Mouse (Mus musculus): Measurements from ENCODE around the gene Ube2e3.

Ube2e3 gene

GRCm38 (mm10) chr2:78867726-78868510 lies at the start of gene Ube2e3:
Gene Ube2e3 (plus strand): TSS chr2:78868124.
- no peak for DNase-seq (ENCODE audit: low read depth, low spot score)

GRCm38 (mm10) chr2:78829887-78830286 lies 38.0 kb upstream of the Ube2e3 start:
- no peak for DNase-seq (ENCODE audit: low read depth, low spot score)

- no peak for DNase-seq (ENCODE audit: low read depth, low spot score)
Measured at GRCm38 (mm10) chr2:78841494-78842224, 26.3 kb upstream of the Ube2e3 start.

- DNase-seq (ENCODE audit: low read depth, low spot score), result no peak
Measured at GRCm38 (mm10) chr2:78844365-78844764, 23.6 kb upstream of the Ube2e3 start.

GRCm38 (mm10) chr2:78845274-78845673 lies 22.6 kb upstream of the Ube2e3 start:
- no peak for DNase-seq (ENCODE audit: low read depth, low spot score)

- no peak for DNase-seq (ENCODE audit: low read depth, low spot score)
Measured at GRCm38 (mm10) chr2:78845717-78846116, 22.2 kb upstream of the Ube2e3 start.

- DNase-seq (ENCODE audit: low read depth, low spot score), result no peak
Measured at GRCm38 (mm10) chr2:78854315-78854714, 13.6 kb upstream of the Ube2e3 start.

GRCm38 (mm10) chr2:78858628-78859027 lies 9.3 kb upstream of the Ube2e3 start:
- no peak for DNase-seq (ENCODE audit: low read depth, low spot score)

- DNase-seq (ENCODE audit: low read depth, low spot score), result no peak
Measured at GRCm38 (mm10) chr2:78859266-78860087, 8.4 kb upstream of the Ube2e3 start.

GRCm38 (mm10) chr2:78860088-78860372 lies 7.9 kb upstream of the Ube2e3 start:
- DNase-seq (ENCODE audit: low read depth, low spot score), result no peak

- DNase-seq (ENCODE audit: low read depth, low spot score), result no peak
Measured at GRCm38 (mm10) chr2:78864116-78864515, 3.8 kb upstream of the Ube2e3 start.

GRCm38 (mm10) chr2:78864866-78865265 lies 3.1 kb upstream of the Ube2e3 start:
- DNase-seq (ENCODE audit: low read depth, low spot score), result no peak

- peak; percentile 92 for DNase-seq (ENCODE audit: low read depth, low spot score)
Measured at GRCm38 (mm10) chr2:78868511-78868854, 559 bp downstream of the Ube2e3 start.

GRCm38 (mm10) chr2:78868951-78869720 lies 1.2 kb downstream of the Ube2e3 start:
- peak; percentile 75 for DNase-seq (ENCODE audit: low read depth, low spot score)

- DNase-seq (ENCODE audit: low read depth, low spot score), result peak; percentile 62
Measured at GRCm38 (mm10) chr2:78869721-78870442, 2.0 kb downstream of the Ube2e3 start.

GRCm38 (mm10) chr2:78870443-78871025 lies 2.6 kb downstream of the Ube2e3 start:
- no peak for DNase-seq (ENCODE audit: low read depth, low spot score)

GRCm38 (mm10) chr2:78871971-78872860 lies 4.3 kb downstream of the Ube2e3 start:
- DNase-seq (ENCODE audit: low read depth, low spot score), result peak; percentile 81

GRCm38 (mm10) chr2:78873946-78874345 lies 6.0 kb downstream of the Ube2e3 start:
- no peak for DNase-seq (ENCODE audit: low read depth, low spot score)

- DNase-seq (ENCODE audit: low read depth, low spot score), result peak; percentile 55
Measured at GRCm38 (mm10) chr2:78876002-78876401, 8.1 kb downstream of the Ube2e3 start.

- DNase-seq (ENCODE audit: low read depth, low spot score), result peak; percentile 77
Measured at GRCm38 (mm10) chr2:78882068-78882467, 14.1 kb downstream of the Ube2e3 start.
